Mouse (Mus musculus): ENCODE data around the gene Cir1.

DNA sequence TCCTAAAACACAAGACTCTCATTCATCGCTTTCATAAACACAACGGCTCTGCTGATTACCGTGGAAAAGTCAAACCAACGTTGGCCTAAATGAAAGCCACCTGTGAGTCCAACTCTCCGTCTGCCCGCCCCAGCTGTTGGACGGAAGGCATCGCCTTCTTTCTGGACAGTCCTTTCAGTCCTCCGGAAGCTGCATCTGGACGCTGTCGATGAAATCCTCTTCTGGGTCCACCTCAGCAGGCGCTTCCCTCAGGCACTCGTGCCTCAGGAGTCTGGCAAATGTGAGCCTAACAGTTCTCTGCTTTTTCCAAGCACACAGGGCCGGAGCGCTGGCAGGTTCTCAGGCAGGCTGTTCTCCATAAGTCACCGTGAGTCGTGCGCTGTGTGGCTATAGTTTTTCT is 44.5 kb upstream of the Cir1 start:
- TF ChIP-seq CTCF (IDR thresholded peaks at IDR 0.05; ENCODE audit: low read depth, low read length) (no peak), POLR2A (IDR thresholded peaks at IDR 0.05; ENCODE audit: borderline replicate concordance, low read depth, low read length) (no peak)

Data from bone marrow macrophage, adult 2 months (primary cell).